Mouse (Mus musculus) embryonic fibroblast, embryonic 13.5 days (primary cell): ENCODE data around the gene Ptpra.

Source experiments
- CTCF ChIP-seq: IDR thresholded peaks from 2 replicates; pipeline ENCODE4 v1.5.1; 2011; ENCODE audit warnings: mild to moderate bottlenecking, control low read depth, low read length, moderate library complexity, borderline replicate concordance; ENCODE audit not compliant: insufficient read depth
- POLR2A ChIP-seq: IDR thresholded peaks from 2 replicates; pipeline ENCODE4 v1.6.1; 2011; ENCODE audit warnings: low read depth, mild to moderate bottlenecking, control low read depth, low read length, moderate library complexity

DNA sequence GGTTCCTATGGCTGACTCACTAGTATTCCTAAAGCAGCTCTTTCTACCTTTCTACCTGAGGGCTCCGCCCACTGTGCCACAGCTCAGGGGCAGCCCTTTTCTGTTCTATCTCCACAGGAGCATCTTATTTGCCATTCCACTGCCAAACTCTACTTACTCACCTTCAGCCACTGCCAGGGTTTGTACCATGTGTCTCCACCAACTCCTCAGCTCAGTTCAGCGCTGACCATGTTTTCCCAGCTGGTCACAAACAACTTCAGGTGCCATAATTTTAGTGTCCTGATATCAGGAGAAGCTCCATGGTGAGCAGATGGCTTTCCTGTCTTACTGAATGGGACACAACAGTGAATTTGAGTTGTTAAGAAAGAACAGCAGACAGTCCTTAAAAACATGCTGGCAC is 107.4 kb downstream of the Ptpra start:
- TF ChIP-seq CTCF (no peak), POLR2A (no peak)
